Mouse (Mus musculus) ES-E14 (cell line): ENCODE results near the gene Slc30a6. TPM values are rescaled to one million over a fixed set of nuclear protein-coding genes. Genes with fewer than 3 reads are reported as not detected.
A peak's percentile ranks its signal among the peaks of the same experiment; 100 is the strongest.

ENCODE experiments used
- DNase-seq: peaks from one replicate; pipeline ENCODE4 v3.0.0-alpha.2; 2013; ENCODE audit warnings: low read depth, low spot score
- H3K27ac ChIP-seq: 2 replicates; pipeline ENCODE4 v1.5.1; 2012; ENCODE audit warnings: low read depth, mild to moderate bottlenecking, low read length, moderate library complexity, mixed read lengths; ENCODE audit not compliant: poor library complexity, insufficient read depth, severe bottlenecking
- H3K36me3 ChIP-seq: 2 replicates; pipeline ENCODE4 v1.6.1; 2012; ENCODE audit warnings: mild to moderate bottlenecking, low read length, moderate library complexity, mixed read lengths; ENCODE audit not compliant: control insufficient read depth, poor library complexity, insufficient read depth, severe bottlenecking
- H3K4me1 ChIP-seq, 2 experiments: fragments of 150-350 bp in 1 of 2; sonication (generic) in 1 of 2; 2 replicates each; pipeline ENCODE4 v1.6.1; 2012; ENCODE audit warnings: low read length in 2 of 2, mild to moderate bottlenecking in 1 of 2, mixed read lengths in 1 of 2; ENCODE audit not compliant: control insufficient read depth in 2 of 2, insufficient read depth in 2 of 2, poor library complexity in 1 of 2
- H3K4me3 ChIP-seq, 2 experiments: fragments of 150-350 bp in 1 of 2; sonication (generic) in 1 of 2; 2 replicates each; pipeline ENCODE4 v1.5.1; 2012; ENCODE audit warnings: low read length in 2 of 2, low read depth in 1 of 2, mild to moderate bottlenecking in 1 of 2, mixed read lengths in 1 of 2; ENCODE audit not compliant: insufficient read depth in 1 of 2, poor library complexity in 1 of 2, severe bottlenecking in 1 of 2
- H3K9ac ChIP-seq: 2 replicates; pipeline ENCODE4 v1.6.1; 2012; ENCODE audit warnings: low read depth, mild to moderate bottlenecking, low read length, mixed read lengths; ENCODE audit not compliant: poor library complexity, insufficient read depth, severe bottlenecking
- H3K9me3 ChIP-seq: fragments of 150-350 bp; sonication (generic); 2 replicates; pipeline ENCODE4 v1.6.1; 2012; ENCODE audit warnings: low read depth, mild to moderate bottlenecking, low read length; ENCODE audit not compliant: control insufficient read depth, insufficient read depth
- CHD2 ChIP-seq: IDR thresholded peaks from 2 replicates; pipeline ENCODE4 v1.6.1; 2014; ENCODE audit warnings: mild to moderate bottlenecking, low read depth, low read length, inconsistent platforms
- HCFC1 ChIP-seq: IDR thresholded peaks from 2 replicates; pipeline ENCODE4 v1.6.1; 2012; ENCODE audit warnings: low read length, inconsistent platforms, borderline replicate concordance; ENCODE audit not compliant: insufficient read depth
- MAFK ChIP-seq: IDR thresholded peaks from 2 replicates; pipeline ENCODE4 v1.6.1; 2014; ENCODE audit warnings: mild to moderate bottlenecking, low read depth, low read length, inconsistent platforms; ENCODE audit not compliant: insufficient read depth
- ZC3H11A ChIP-seq: IDR thresholded peaks from 2 replicates; pipeline ENCODE4 v1.6.1; 2012; ENCODE audit warnings: low read depth, mild to moderate bottlenecking, inconsistent platforms, low read length, borderline replicate concordance
- ZNF384 ChIP-seq: IDR thresholded peaks from 2 replicates; pipeline ENCODE4 v1.6.1; 2012; ENCODE audit warnings: low read depth, low read length, inconsistent platforms
- in situ Hi-C, 2 experiments: fragments of 600-800 bp; cut with MboI; formaldehyde crosslinking; loops; one replicate each; pipeline ENCODE4 v1.15.1; 2025; ENCODE audit warnings: low sequenced_read_pairs in 2 of 2, inconsistent platforms in 1 of 2; ENCODE audit not compliant: unreplicated experiment in 2 of 2
- total RNA-seq: library from RNA; depleted of rRNA; stranded (reverse); fragments of 300-350 nt; gene quantifications from 2 replicates; pipeline ENCODE4 v1.2.3, GENCODE M21; 2012

Slc30a6 gene
- total RNA-seq, 1 experiment = 29.9 TPM

GRCm38 (mm10) chr17:74389847-74390246, 5.6 kb upstream of the Slc30a6 start:
- Histone ChIP-seq H3K27ac (no peak overlapping the region), H3K4me1 (peaks cover 0 to 4% of the 10 kb centered on the region in 2 experiments; a peak in 1 of 4 replicates), H3K36me3 (peaks cover 2% of the 10 kb centered on the region), H3K9ac (no peak overlapping the region), H3K4me3 (no peak overlapping the region), H3K9me3 (no peaks in the 10 kb centered on the region)
- no peak for DNase-seq
- TF ChIP-seq ZNF384 (no peak), CHD2 (no peak), ZC3H11A (no peak)
- in situ Hi-C loops = no loop called here

- Histone ChIP-seq H3K36me3 (no peaks in the 10 kb centered on the region), H3K9me3 (no peaks in the 10 kb centered on the region), H3K27ac (no peak overlapping the region), H3K4me1 (peaks cover 0 to 5% of the 10 kb centered on the region in 2 experiments; a peak in 1 of 4 replicates), H3K9ac (no peak overlapping the region; the same call in 1 of the 2 replicates), H3K4me3 (no peak overlapping the region)
- DNase-seq = no peak
- TF ChIP-seq HCFC1 = no peak
- no peak for TF ChIP-seq MAFK
- TF ChIP-seq CHD2 = no peak
- TF ChIP-seq ZNF384 = no peak
- no peak for TF ChIP-seq ZC3H11A
- in situ Hi-C loops = no loop called here
Observed at GRCm38 (mm10) chr17:74394381-74394780, 1.0 kb upstream of the Slc30a6 start.

GRCm38 (mm10) chr17:74394855-74395254, 553 bp upstream of the Slc30a6 start:
- peaks cover 0 to 5% of the 10 kb centered on the region in 2 experiments; a peak in 1 of 4 replicates for H3K4me1 ChIP-seq
- peak overlapping the region; percentile 58; the same call in 1 of the 2 replicates for H3K9ac ChIP-seq
- DNase-seq = no peak
- H3K36me3 ChIP-seq = no peaks in the 10 kb centered on the region
- H3K27ac ChIP-seq = no peak overlapping the region
- TF ChIP-seq HCFC1 (no peak), MAFK (no peak), ZNF384 (no peak), CHD2 (no peak), ZC3H11A (no peak)
- peak overlapping the region in 1 of 2 experiments; percentile 99; a peak in 2 of 4 replicates for H3K4me3 ChIP-seq
- H3K9me3 ChIP-seq = no peaks in the 10 kb centered on the region
- in situ Hi-C loops = no loop called here

GRCm38 (mm10) chr17:74396766-74397165, 1.4 kb downstream of the Slc30a6 start:
- H3K4me3 ChIP-seq = peak overlapping the region; percentile 95 to 99; a peak in 3 of 4 replicates
- no peak for TF ChIP-seq CHD2
- TF ChIP-seq MAFK = no peak
- TF ChIP-seq HCFC1 = no peak
- no peak for TF ChIP-seq ZC3H11A
- TF ChIP-seq ZNF384 = no peak
- H3K36me3 ChIP-seq = no peaks in the 10 kb centered on the region
- peak overlapping the region; percentile 18; the same call in 1 of the 2 replicates for H3K9ac ChIP-seq
- H3K27ac ChIP-seq = no peak overlapping the region
- DNase-seq = no peak
- in situ Hi-C loops = no loop called here
- H3K4me1 ChIP-seq = peaks cover 0 to 5% of the 10 kb centered on the region in 2 experiments; a peak in 1 of 4 replicates
- no peaks in the 10 kb centered on the region for H3K9me3 ChIP-seq

- TF ChIP-seq HCFC1 (no peak), ZNF384 (no peak), ZC3H11A (no peak), MAFK (no peak), CHD2 (no peak)
- H3K4me3 ChIP-seq = no peak overlapping the region
- H3K27ac ChIP-seq = no peak overlapping the region
- in situ Hi-C loops = no loop called here
- H3K36me3 ChIP-seq = no peaks in the 10 kb centered on the region
- H3K9me3 ChIP-seq = no peaks in the 10 kb centered on the region
- H3K4me1 ChIP-seq = peaks cover 0 to 5% of the 10 kb centered on the region in 2 experiments; a peak in 1 of 4 replicates
- no peak overlapping the region for H3K9ac ChIP-seq
- no peak for DNase-seq
Observed at GRCm38 (mm10) chr17:74397173-74397572, 1.8 kb downstream of the Slc30a6 start.
